Mouse (Mus musculus) stomach, embryonic 14.5 days (tissue): ENCODE measurements around the gene Trpm8. TPM values are rescaled to one million over a fixed set of nuclear protein-coding genes. Genes with fewer than 3 reads are reported as not detected.

ENCODE experiments used
- ATAC-seq: fragments of 200-750 bp; cut with Nextera tagmentation; 2 replicates; pipeline ENCODE4 v1.8.0; 2017; ENCODE audit warnings: low read depth, moderate TSS enrichment; ENCODE audit not compliant: insufficient number of reproducible peaks, insufficient read depth, low FRiP score
- H3K27ac ChIP-seq: fragments of 300-500 bp; sonication (generic); 2 replicates; pipeline ENCODE4 v1.5.1; 2014; ENCODE audit warnings: mild to moderate bottlenecking, low read length, moderate library complexity, mixed read lengths
- H3K27me3 ChIP-seq: fragments of 300-500 bp; sonication (generic); 2 replicates; pipeline ENCODE4 v1.6.1; 2014; ENCODE audit warnings: low read length, control low read depth, mixed read lengths; ENCODE audit not compliant: control insufficient read depth, insufficient read depth
- H3K36me3 ChIP-seq: fragments of 300-500 bp; sonication (generic); 2 replicates; pipeline ENCODE4 v1.6.1; 2014; ENCODE audit warnings: mild to moderate bottlenecking, control low read depth, low read length, moderate library complexity, mixed read lengths; ENCODE audit not compliant: control insufficient read depth, insufficient read depth
- H3K4me1 ChIP-seq: fragments of 300-500 bp; sonication (generic); 2 replicates; pipeline ENCODE4 v1.6.1; 2014; ENCODE audit warnings: low read length, control low read depth, mixed read lengths; ENCODE audit not compliant: control insufficient read depth, insufficient read depth
- H3K4me2 ChIP-seq: fragments of 300-500 bp; sonication (generic); replicated peaks from 2 replicates; pipeline ENCODE4 v1.6.1; 2014; ENCODE audit warnings: low read depth, low read length, control low read depth
- H3K4me3 ChIP-seq: fragments of 300-500 bp; sonication (generic); 2 replicates; pipeline ENCODE4 v1.5.1; 2014; ENCODE audit warnings: low read depth, low read length, control low read depth
- H3K9ac ChIP-seq: fragments of 300-500 bp; sonication (generic); replicated peaks from 2 replicates; pipeline ENCODE4 v1.6.1; 2014; ENCODE audit warnings: low read depth, mild to moderate bottlenecking, control low read depth, low read length, moderate library complexity, mixed read lengths
- H3K9me3 ChIP-seq: fragments of 300-500 bp; sonication (generic); 2 replicates; pipeline ENCODE4 v1.6.1; 2016; ENCODE audit warnings: low read depth, low read length, control low read depth; ENCODE audit not compliant: control insufficient read depth
- WGBS: fragments of 180-500 bp; shearing (Covaris S2); extraction: QIAGEN DNeasy Blood & Tissue Kit; methylation state at CpG from one replicate; pipeline ENCODE4 v1.1.7; 2014; 5-methylcytosine and 5-hydroxymethylcytosine counted together
- polyA plus RNA-seq: library from polyadenylated mRNA; unstranded; fragments of >200 nt; fragmentation: Nextera tagmentation; extraction: Ambion mirVana; gene quantifications from 2 replicates; pipeline ENCODE4 v1.2.1, GENCODE M21; 2014

Trpm8 gene
- polyA plus RNA-seq, 1 experiment from 2014 or later = not detected

GRCm38 (mm10) chr1:88264237-88264868, 13.1 kb upstream of the Trpm8 start:
- Histone ChIP-seq H3K4me1 (peaks cover 4% of the 10 kb centered on the region; the same call in 1 of the 2 replicates), H3K4me2 (no peak overlapping the region)
- no peak for ATAC-seq

GRCm38 (mm10) chr1:88264869-88265240, 12.6 kb upstream of the Trpm8 start:
- no peak overlapping the region for H3K27ac ChIP-seq
- no peaks in the 10 kb centered on the region for H3K27me3 ChIP-seq
- H3K36me3 ChIP-seq = peaks cover 99% of the 10 kb centered on the region
- no peak overlapping the region for H3K4me2 ChIP-seq
- H3K4me1 ChIP-seq = peaks cover 4% of the 10 kb centered on the region; the same call in 1 of the 2 replicates
- H3K4me3 ChIP-seq = no peak overlapping the region
- no peaks in the 10 kb centered on the region; the same call in 1 of the 2 replicates for H3K9me3 ChIP-seq
- WGBS = 75% methylated on average over 4 of the region's 4 CpGs
- no peak for ATAC-seq
- H3K9ac ChIP-seq = no peak overlapping the region

More at GRCm38 (mm10) chr1:88264237-88264868, 13.1 kb upstream of the Trpm8 start:
- no peaks in the 10 kb centered on the region; the same call in 1 of the 2 replicates for H3K9me3 ChIP-seq
- H3K27me3 ChIP-seq = no peaks in the 10 kb centered on the region
- 87% methylated on average over 7 of the region's 7 CpGs for WGBS
- no peak overlapping the region for H3K9ac ChIP-seq
- H3K36me3 ChIP-seq = peaks cover 95% of the 10 kb centered on the region
- no peak overlapping the region for H3K27ac ChIP-seq
- no peak overlapping the region for H3K4me3 ChIP-seq

- Histone ChIP-seq H3K4me1 (peaks cover 4% of the 10 kb centered on the region; the same call in 1 of the 2 replicates), H3K36me3 (peaks cover 90% of the 10 kb centered on the region), H3K4me2 (no peak overlapping the region), H3K9ac (no peak overlapping the region), H3K9me3 (no peaks in the 10 kb centered on the region; the same call in 1 of the 2 replicates), H3K4me3 (no peak overlapping the region), H3K27ac (no peak overlapping the region), H3K27me3 (no peaks in the 10 kb centered on the region)
- ATAC-seq = no peak
- WGBS = 90% methylated on average over 13 of the region's 13 CpGs
Observed at GRCm38 (mm10) chr1:88266123-88266522, 11.3 kb upstream of the Trpm8 start.

- Histone ChIP-seq H3K4me3 (no peak overlapping the region), H3K9me3 (no peaks in the 10 kb centered on the region; the same call in 1 of the 2 replicates), H3K4me1 (peaks cover under 1% of the 10 kb centered on the region; the same call in 1 of the 2 replicates), H3K27me3 (no peaks in the 10 kb centered on the region), H3K36me3 (peaks cover 88% of the 10 kb centered on the region), H3K27ac (no peak overlapping the region), H3K4me2 (no peak overlapping the region), H3K9ac (no peak overlapping the region)
- WGBS = 92% methylated on average over 6 of the region's 6 CpGs
- ATAC-seq = no peak
Observed at GRCm38 (mm10) chr1:88267489-88267888, 10.0 kb upstream of the Trpm8 start.

GRCm38 (mm10) chr1:88268070-88268469, 9.4 kb upstream of the Trpm8 start:
- H3K9ac ChIP-seq = no peak overlapping the region
- no peaks in the 10 kb centered on the region for H3K27me3 ChIP-seq
- no peak overlapping the region for H3K27ac ChIP-seq
- ATAC-seq = no peak
- no peak overlapping the region for H3K4me3 ChIP-seq
- H3K9me3 ChIP-seq = no peaks in the 10 kb centered on the region; the same call in 1 of the 2 replicates
- 88% methylated on average over 6 of the region's 6 CpGs for WGBS
- no peaks in the 10 kb centered on the region for H3K4me1 ChIP-seq
- peaks cover 88% of the 10 kb centered on the region for H3K36me3 ChIP-seq
- no peak overlapping the region for H3K4me2 ChIP-seq

GRCm38 (mm10) chr1:88269539-88270309, 7.7 kb upstream of the Trpm8 start:
- ATAC-seq = no peak
- Histone ChIP-seq H3K4me1 (no peaks in the 10 kb centered on the region), H3K4me2 (no peak overlapping the region), H3K9ac (no peak overlapping the region), H3K27me3 (no peaks in the 10 kb centered on the region), H3K9me3 (no peaks in the 10 kb centered on the region; the same call in 1 of the 2 replicates), H3K36me3 (peaks cover 88% of the 10 kb centered on the region), H3K27ac (no peak overlapping the region), H3K4me3 (no peak overlapping the region)
- WGBS = 89% methylated on average over 12 of the region's 12 CpGs

- Histone ChIP-seq H3K4me1 (peaks cover 21% of the 10 kb centered on the region), H3K4me2 (no peak overlapping the region), H3K9ac (no peak overlapping the region), H3K36me3 (peaks cover 69% of the 10 kb centered on the region), H3K4me3 (no peak overlapping the region), H3K27ac (no peak overlapping the region), H3K27me3 (no peaks in the 10 kb centered on the region), H3K9me3 (no peaks in the 10 kb centered on the region)
- no peak for ATAC-seq
- WGBS = 69% methylated on average over 4 of the region's 4 CpGs
Observed at GRCm38 (mm10) chr1:88272851-88273250, 4.6 kb upstream of the Trpm8 start.

GRCm38 (mm10) chr1:88273326-88273725, 4.1 kb upstream of the Trpm8 start:
- Histone ChIP-seq H3K4me1 (peaks cover 24% of the 10 kb centered on the region), H3K4me3 (no peak overlapping the region), H3K9me3 (no peaks in the 10 kb centered on the region), H3K9ac (no peak overlapping the region), H3K36me3 (peaks cover 65% of the 10 kb centered on the region), H3K4me2 (no peak overlapping the region), H3K27ac (no peak overlapping the region), H3K27me3 (no peaks in the 10 kb centered on the region)
- WGBS = 96% methylated on average over 3 of the region's 3 CpGs
- ATAC-seq = no peak
